Mouse (Mus musculus): Measurements from ENCODE around the gene Art2b. TPM values are rescaled to one million over a fixed set of nuclear protein-coding genes. Genes with fewer than 3 reads are reported as not detected.
"Not testable (repeated sequence)": the region's sequence is repeated elsewhere in the genome, so short reads cannot be mapped to it uniquely, and the experiment has no call there.

The Art2b gene
- polyA plus RNA-seq, 1 experiment, result not detected

DNA sequence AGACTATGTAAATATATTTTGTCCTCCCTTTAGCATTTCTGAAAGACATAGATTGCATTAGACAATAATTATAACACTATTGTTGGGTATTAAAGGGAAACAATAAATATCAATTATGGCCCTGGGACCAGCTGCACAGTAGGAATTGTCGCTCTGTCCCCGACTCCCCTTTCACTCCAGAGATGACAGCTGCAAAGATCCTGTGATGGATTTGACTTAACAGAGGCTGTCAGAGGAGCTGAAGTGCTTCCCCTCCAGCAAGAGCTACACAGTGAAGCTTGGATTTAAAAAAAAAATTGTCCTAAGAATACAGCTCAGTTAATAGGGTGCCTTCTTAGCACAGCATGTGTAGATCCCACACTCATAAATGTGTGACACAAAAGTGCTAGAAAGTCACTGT, 13.1 kb upstream of the Art2b start:
- H3K4me3 ChIP-seq (replicated peaks; ENCODE audit: insufficient read depth, low read depth, low read length), result no peak overlapping the region
- TF ChIP-seq POLR2A (IDR thresholded peaks at IDR 0.05; ENCODE audit: borderline replicate concordance, insufficient read depth, low read length) (no peak), CTCF (IDR thresholded peaks at IDR 0.05; ENCODE audit: borderline replicate concordance, insufficient read depth, low read depth, low read length) (no peak)
- H3K27me3 ChIP-seq (ENCODE audit: control insufficient read depth, insufficient read depth, low read length), result no peaks in the 10 kb centered on the region
- H3K4me1 ChIP-seq (ENCODE audit: control insufficient read depth, insufficient read depth, low read length), result no peaks in the 10 kb centered on the region
- DNase-seq, result no peak
- 21% methylated on average over 2 of the region's 2 CpGs for WGBS
- H3K27ac ChIP-seq (ENCODE audit: insufficient read depth, low read length), result no peak overlapping the region

DNA sequence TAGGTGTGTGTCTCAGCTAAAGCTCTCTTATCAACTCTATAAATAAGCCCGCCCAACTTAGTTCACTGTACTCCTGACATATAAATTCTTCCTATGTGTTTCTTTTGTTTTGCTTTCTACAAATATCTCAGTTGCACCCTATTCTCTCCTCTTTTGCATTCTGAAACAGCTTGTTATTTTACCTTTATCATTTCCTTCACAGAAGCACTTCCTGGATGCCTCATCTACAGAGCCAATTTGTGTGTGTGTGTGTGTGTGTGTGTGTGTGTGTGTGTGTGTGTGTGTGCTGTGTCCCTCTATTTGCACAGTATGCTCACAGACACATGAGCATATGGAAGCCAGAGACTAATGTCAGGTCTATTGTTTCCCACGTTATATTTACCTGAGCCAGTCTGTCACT, 9.6 kb upstream of the Art2b start:
- no peak for DNase-seq
- no peak overlapping the region for H3K4me3 ChIP-seq (replicated peaks; ENCODE audit: insufficient read depth, low read depth, low read length)
- H3K27me3 ChIP-seq (ENCODE audit: control insufficient read depth, insufficient read depth, low read length), result no peaks in the 10 kb centered on the region
- no peaks in the 10 kb centered on the region for H3K4me1 ChIP-seq (ENCODE audit: control insufficient read depth, insufficient read depth, low read length)
- TF ChIP-seq CTCF (IDR thresholded peaks at IDR 0.05; ENCODE audit: borderline replicate concordance, insufficient read depth, low read depth, low read length), result no peak
- no peak for TF ChIP-seq POLR2A (IDR thresholded peaks at IDR 0.05; ENCODE audit: borderline replicate concordance, insufficient read depth, low read length)
- H3K27ac ChIP-seq (ENCODE audit: insufficient read depth, low read length), result no peak overlapping the region
- WGBS, result 90% methylated on average over 2 of the region's 2 CpGs

DNA sequence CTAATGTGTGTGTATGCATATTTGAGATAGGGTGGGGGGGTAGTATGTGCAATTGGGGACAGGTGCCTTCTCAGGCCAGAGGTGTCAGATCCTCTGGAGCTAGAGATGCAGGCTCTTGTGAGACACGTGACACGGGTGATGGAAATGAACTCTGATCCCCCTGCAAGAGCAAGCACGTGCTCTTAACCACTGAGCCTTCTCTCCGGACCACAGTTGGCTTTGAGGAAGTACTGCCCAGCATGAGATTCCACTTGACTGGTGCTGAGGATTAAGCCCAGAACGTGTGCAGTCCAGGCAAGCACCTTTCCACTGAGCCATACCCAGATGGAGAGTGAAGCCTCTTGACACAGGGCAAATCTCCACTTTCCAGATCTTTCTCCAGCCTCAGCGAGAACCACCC, 1.1 kb downstream of the Art2b start:
- not testable (repeated sequence) for DNase-seq; H3K27me3 ChIP-seq (ENCODE audit: control insufficient read depth, insufficient read depth, low read length); H3K4me1 ChIP-seq (ENCODE audit: control insufficient read depth, insufficient read depth, low read length); H3K27ac ChIP-seq (ENCODE audit: insufficient read depth, low read length); H3K4me3 ChIP-seq (replicated peaks; ENCODE audit: insufficient read depth, low read depth, low read length)
- WGBS, result 38% methylated on average over 6 of the region's 6 CpGs

DNA sequence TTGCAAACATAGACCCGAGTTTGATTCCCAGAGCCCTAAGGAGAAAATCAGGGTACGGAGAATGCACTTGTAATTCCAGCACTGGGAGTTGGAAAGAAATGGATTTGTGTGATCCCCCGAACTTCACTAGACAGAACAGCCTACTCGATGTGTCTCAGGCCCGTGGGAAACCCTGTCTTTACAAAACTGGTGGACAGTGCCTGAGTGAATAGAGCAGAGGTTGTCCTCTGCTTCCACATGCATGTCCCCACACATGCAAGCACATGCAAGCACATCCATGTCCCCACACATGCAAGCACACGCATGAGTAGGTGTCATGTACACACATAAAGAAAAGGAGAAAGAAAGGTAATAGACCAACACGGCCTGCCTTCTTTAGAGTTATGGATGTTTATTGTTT, 3.4 kb downstream of the Art2b start:
- no peak overlapping the region for H3K4me3 ChIP-seq (replicated peaks; ENCODE audit: insufficient read depth, low read depth, low read length)
- H3K27ac ChIP-seq (ENCODE audit: insufficient read depth, low read length), result no peak overlapping the region
- TF ChIP-seq POLR2A (IDR thresholded peaks at IDR 0.05; ENCODE audit: borderline replicate concordance, insufficient read depth, low read length) (no peak), CTCF (IDR thresholded peaks at IDR 0.05; ENCODE audit: borderline replicate concordance, insufficient read depth, low read depth, low read length) (no peak)
- no peaks in the 10 kb centered on the region for H3K27me3 ChIP-seq (ENCODE audit: control insufficient read depth, insufficient read depth, low read length)
- H3K4me1 ChIP-seq (ENCODE audit: control insufficient read depth, insufficient read depth, low read length), result no peaks in the 10 kb centered on the region
- 88% methylated on average over 7 of the region's 7 CpGs for WGBS
- DNase-seq, result no peak

DNA sequence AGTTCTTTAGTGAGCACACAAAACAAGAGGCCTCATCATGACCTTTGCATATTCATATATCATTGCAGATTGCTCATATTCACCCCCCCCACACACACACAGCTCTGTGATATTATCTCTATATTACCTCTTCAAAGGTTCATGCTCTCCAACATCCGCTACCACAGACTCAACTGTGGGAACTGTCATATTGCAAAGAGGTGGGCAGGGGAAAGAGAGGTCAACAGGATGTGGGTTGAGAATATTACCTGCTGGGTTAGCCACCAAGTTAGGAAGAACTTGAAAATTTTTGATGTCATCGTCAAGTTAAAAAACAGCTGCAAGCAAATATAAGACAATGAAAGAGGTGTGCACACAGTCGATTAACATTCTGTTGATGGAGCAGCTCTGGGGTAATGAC, 4.5 kb downstream of the Art2b start:
- DNase-seq; H3K27me3 ChIP-seq (ENCODE audit: control insufficient read depth, insufficient read depth, low read length); H3K4me1 ChIP-seq (ENCODE audit: control insufficient read depth, insufficient read depth, low read length); H3K4me3 ChIP-seq (replicated peaks; ENCODE audit: insufficient read depth, low read depth, low read length); H3K27ac ChIP-seq (ENCODE audit: insufficient read depth, low read length): not testable (repeated sequence)
- 93% methylated on average over 3 of the region's 3 CpGs for WGBS

DNA sequence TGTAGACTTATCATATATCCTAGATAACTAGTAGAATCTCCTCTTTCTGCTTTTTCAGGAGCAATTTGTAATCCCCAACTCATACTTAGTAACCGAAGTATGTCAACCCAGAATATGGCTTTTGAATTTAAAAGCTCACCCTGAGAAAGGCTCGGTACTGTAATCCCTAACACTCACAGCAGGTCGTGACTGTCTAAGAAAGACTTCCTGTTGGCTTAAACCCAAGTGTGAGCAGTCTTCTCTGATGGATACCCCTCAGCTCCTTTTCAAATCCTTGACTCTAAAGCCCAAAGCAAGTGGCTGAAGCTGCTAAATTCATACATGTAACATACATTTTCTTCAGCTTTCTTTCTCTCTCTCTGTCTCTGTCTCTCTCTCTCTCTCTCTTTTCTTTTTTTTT, 11.0 kb downstream of the Art2b start:
- no peak overlapping the region for H3K4me3 ChIP-seq (replicated peaks; ENCODE audit: insufficient read depth, low read depth, low read length)
- TF ChIP-seq CTCF (IDR thresholded peaks at IDR 0.05; ENCODE audit: borderline replicate concordance, insufficient read depth, low read depth, low read length) (no peak), POLR2A (IDR thresholded peaks at IDR 0.05; ENCODE audit: borderline replicate concordance, insufficient read depth, low read length) (no peak)
- H3K27me3 ChIP-seq (ENCODE audit: control insufficient read depth, insufficient read depth, low read length), result no peaks in the 10 kb centered on the region
- 44% methylated on average over 3 of the region's 3 CpGs for WGBS
- no peak for DNase-seq
- no peak overlapping the region for H3K27ac ChIP-seq (ENCODE audit: insufficient read depth, low read length)
- H3K4me1 ChIP-seq (ENCODE audit: control insufficient read depth, insufficient read depth, low read length), result no peaks in the 10 kb centered on the region

DNA sequence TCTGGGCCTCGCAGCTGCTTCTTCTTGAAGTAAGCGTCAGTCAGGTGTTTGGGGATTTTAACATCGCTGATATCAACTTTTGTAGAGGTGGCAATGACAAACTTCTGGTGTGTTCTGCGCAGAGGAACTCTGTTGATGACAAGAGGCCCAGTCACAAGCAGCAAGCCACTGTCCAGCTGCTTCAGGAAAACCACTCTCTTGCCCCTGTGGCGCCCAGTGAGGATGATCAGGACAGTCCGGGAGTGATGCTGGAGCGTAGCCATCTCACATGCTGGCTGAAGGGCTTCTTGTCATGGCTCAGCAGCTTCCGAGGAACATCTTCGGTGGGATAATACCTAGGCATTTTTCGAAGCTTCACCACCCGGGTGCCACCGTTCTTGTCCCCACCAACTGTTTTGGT, 11.8 kb downstream of the Art2b start:
- not testable (repeated sequence) for DNase-seq; H3K27me3 ChIP-seq (ENCODE audit: control insufficient read depth, insufficient read depth, low read length); H3K27ac ChIP-seq (ENCODE audit: insufficient read depth, low read length); H3K4me1 ChIP-seq (ENCODE audit: control insufficient read depth, insufficient read depth, low read length); H3K4me3 ChIP-seq (replicated peaks; ENCODE audit: insufficient read depth, low read depth, low read length)
- 74% methylated on average over 12 of the region's 12 CpGs for WGBS

DNA sequence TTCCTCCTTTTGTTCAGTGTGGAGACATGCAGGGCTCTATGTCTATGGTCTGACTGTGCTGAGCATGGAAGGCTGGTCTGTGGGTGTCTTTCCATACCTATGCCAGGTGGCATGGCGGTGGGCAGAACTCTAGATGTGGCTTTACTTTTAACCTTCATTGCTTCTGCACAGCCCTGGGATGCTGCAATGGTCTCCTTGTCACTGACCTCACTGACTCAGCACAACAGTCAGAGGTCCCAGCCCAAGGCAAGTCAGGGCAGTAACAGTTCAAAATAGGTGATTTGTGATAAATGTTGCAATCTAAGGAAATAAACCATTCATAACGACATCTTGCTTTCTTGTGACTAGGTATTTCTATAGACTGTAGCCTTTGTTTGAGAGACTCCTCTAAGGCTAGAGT, 21.3 kb downstream of the Art2b start:
- Histone ChIP-seq H3K4me1 (ENCODE audit: control insufficient read depth, insufficient read depth, low read length) (no peaks in the 10 kb centered on the region), H3K27ac (ENCODE audit: insufficient read depth, low read length) (no peak overlapping the region), H3K27me3 (ENCODE audit: control insufficient read depth, insufficient read depth, low read length) (no peaks in the 10 kb centered on the region), H3K4me3 (replicated peaks; ENCODE audit: insufficient read depth, low read depth, low read length) (no peak overlapping the region)
- TF ChIP-seq POLR2A (IDR thresholded peaks at IDR 0.05; ENCODE audit: borderline replicate concordance, insufficient read depth, low read length), result no peak
- TF ChIP-seq CTCF (IDR thresholded peaks at IDR 0.05; ENCODE audit: borderline replicate concordance, insufficient read depth, low read depth, low read length), result no peak
- DNase-seq, result no peak
- WGBS, result 95% methylated on average over 2 of the region's 2 CpGs

DNA sequence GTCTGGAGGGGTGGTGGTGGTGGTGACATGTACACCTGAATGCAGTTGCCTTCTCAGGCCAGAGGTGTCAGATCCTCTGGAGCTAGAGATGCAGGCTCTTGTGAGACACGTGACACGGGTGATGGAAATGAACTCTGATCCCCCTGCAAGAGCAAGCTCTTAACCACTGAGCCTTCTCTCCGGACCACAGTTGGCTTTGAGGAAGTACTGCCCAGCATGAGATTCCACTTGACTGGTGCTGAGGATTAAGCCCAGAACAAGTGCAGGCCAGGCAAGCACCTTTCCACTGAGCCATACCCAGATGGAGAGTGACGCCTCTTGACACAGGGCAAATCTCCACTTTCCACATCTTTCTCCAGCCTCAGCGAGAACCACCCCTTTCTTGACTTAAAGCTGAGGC, 26.0 kb downstream of the Art2b start:
- H3K4me1 ChIP-seq (ENCODE audit: control insufficient read depth, insufficient read depth, low read length); H3K4me3 ChIP-seq (replicated peaks; ENCODE audit: insufficient read depth, low read depth, low read length); DNase-seq; H3K27ac ChIP-seq (ENCODE audit: insufficient read depth, low read length); H3K27me3 ChIP-seq (ENCODE audit: control insufficient read depth, insufficient read depth, low read length): not testable (repeated sequence)
- WGBS, result 58% methylated on average over 5 of the region's 5 CpGs

Data from cerebellum, adult 2 months (tissue).